Mouse (Mus musculus) embryonic stem cell, embryonic (primary cell): Measurements from ENCODE around the gene Col11a2.

ENCODE experiments used
- CTCF ChIA-PET, 4 experiments: fragments of 300-600 bp in 2 of 4; fragments of 350-600 bp in 2 of 4; sonication (Branson Sonifier 250); formaldehyde crosslinking; loops; one replicate each; lab custom pipeline; 2022; ENCODE audit warnings: inconsistent platforms in 2 of 4; lab: Charles Lee
- POLR2A ChIA-PET, 4 experiments: fragments of 300-600 bp in 2 of 4; fragments of 350-600 bp in 2 of 4; sonication (Branson Sonifier 250); formaldehyde crosslinking; loops; one replicate each; lab custom pipeline; 2022; ENCODE audit warnings: antibody characterized with exemption in 4 of 4, inconsistent platforms in 1 of 4; lab: Charles Lee

The Col11a2 gene

DNA sequence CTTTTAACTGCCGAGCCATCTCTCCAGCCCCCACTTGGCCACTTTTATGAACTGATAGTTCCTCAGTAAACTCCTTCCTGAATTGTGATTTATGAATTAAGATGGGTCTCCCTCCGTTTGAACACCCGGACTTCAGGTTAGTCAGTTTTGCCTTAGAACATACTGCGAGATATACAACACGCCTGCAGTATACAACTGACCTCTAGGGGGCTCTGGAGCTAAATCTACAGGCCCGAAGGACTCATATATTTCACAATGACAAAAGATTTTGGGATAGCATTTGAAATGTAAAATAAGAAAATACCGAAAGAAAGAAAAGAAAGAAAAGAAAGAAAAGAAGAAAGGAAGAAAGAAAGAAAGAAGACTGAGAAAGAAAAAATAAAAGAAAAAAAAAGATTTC is 36.0 kb downstream of the Col11a2 start:
- ChIA-PET POLR2A (interaction anchor here (0.5 to 1.9 kb wide), 15 partner anchors 9 to 131 kb away, joined by 3 to 7 read pairs (median 4); partner anchors contain the start of genes H2-DMa (in 1 of the 4), H2-DMb2 (in 1 of the 4), Rxrb (in 1 of the 4) and Slc39a7 (in 1 of the 4)), CTCF (interaction anchor here (0.5 to 5.3 kb wide), 48 partner anchors 9 to 1297 kb away, joined by 3 to 58 read pairs (median 4); partner anchors contain the start of genes H2-Oa (in 1 of the 4), Rxrb (in 1 of the 4) and Slc39a7 (in 1 of the 4))

GRCm38 (mm10) chr17:34077549-34077948 is 38.3 kb downstream of the Col11a2 start:
- ChIA-PET POLR2A (interaction anchor here (0.6 to 21.1 kb wide), 24 partner anchors 10 to 526 kb away, joined by 3 to 604 read pairs (median 4); partner anchors contain the start of genes H2-DMa (in 4 of the 4), Rps18 (in 2 of the 4), Vps52 (in 2 of the 4) and H2-Oa (in 1 of the 4)), CTCF (interaction anchor here (0.6 to 5.3 kb wide), 49 partner anchors 8 to 476 kb away, joined by 3 to 58 read pairs (median 4); partner anchors contain the start of genes Tap1 (in 2 of the 4), H2-Oa (in 1 of the 4) and Psmb9 (in 1 of the 4))

DNA sequence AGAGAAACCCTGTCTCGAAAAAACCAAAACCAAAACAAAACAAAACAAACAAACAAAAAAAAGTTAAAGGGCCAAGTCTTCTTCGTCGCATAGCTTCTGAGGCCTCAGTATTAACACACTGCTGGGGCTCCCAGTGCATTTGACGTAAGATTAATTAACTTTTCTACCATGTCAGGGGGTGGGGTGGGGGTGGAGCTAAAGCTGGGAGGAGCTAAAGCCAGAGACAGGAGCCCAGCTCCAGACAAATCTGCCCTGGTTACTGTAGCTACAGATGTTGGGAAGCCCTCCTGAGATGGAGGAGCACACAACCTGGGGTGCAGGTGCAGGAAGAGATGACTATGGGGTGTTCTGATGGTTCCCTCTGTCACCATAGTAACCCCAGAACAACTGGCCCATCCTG is 38.9 kb downstream of the Col11a2 start:
- CTCF ChIA-PET, result interaction anchor here (0.6 to 5.3 kb wide), 50 partner anchors 8 to 1904 kb away, joined by 3 to 58 read pairs (median 4); partner anchors contain the start of genes Tap1 (in 2 of the 4), H2-Oa (in 1 of the 4) and Psmb9 (in 1 of the 4)
- POLR2A ChIA-PET, result interaction anchor here (0.6 to 21.1 kb wide), 26 partner anchors 10 to 331 kb away, joined by 3 to 604 read pairs (median 4); partner anchors contain the start of genes H2-DMa (in 4 of the 4), Rps18 (in 2 of the 4), Rxrb (in 2 of the 4) and Slc39a7 (in 2 of the 4)

DNA sequence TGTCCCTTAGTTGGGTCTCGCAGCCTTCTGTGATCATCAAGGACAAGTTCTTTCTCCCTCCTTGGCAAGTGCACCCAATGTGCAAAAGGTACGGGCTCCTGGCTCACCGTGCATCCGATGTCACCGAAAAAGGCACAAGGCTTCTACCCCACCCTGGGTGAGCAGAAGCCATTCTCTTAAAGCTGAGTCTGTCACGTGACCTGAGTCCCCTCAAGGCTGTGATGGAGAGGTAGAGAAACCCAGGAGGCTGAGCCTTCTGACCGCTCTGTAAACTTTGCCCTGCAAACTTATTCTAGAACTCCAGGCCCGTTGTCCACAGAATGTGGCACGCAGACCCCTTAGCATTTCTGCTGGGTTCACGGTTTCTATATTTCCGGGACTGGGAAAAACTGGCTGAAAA is 39.8 kb downstream of the Col11a2 start:
- POLR2A ChIA-PET, result interaction anchor here in 3 of 4 experiments (0.6 to 21.1 kb wide), 20 partner anchors 9 to 157 kb away, joined by 3 to 604 read pairs (median 5); partner anchors contain the start of genes H2-DMa (in 3 of the 3), Rps18 (in 2 of the 3), Vps52 (in 2 of the 3) and Col11a2 (in 1 of the 3)

DNA sequence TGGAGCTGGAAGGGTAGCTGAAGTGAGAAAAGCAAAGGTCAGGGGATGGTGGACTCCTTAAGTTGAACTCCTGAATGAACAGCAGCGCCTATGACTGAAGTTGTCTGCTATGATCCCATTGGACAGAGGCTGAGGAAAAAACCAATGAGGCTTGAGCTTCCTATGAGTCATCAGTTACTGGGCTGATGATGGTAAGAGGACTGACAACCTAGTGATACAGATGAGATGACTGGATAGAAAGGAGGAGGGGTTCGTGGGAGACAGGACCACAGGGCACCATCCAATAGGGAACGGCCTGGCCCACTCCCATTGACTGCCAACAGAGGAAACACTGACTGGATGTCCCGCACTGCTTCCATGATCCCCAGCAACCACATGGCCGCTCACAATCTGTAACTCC is 40.4 kb downstream of the Col11a2 start:
- CTCF ChIA-PET, result interaction anchor here (0.7 to 5.3 kb wide), 14 partner anchors 16 to 565 kb away, joined by 3 to 58 read pairs (median 4); partner anchors contain the start of gene Fkbpl (in 1 of the 4)
- POLR2A ChIA-PET, result interaction anchor here (0.5 to 21.1 kb wide), 21 partner anchors 8 to 870 kb away, joined by 3 to 604 read pairs (median 5); partner anchors contain the start of genes H2-DMa (in 3 of the 4), Col11a2 (in 1 of the 4), H2-Oa (in 1 of the 4) and Rps18 (in 1 of the 4)

More for the DNA sequence above, 39.8 kb downstream of the Col11a2 start:
- CTCF ChIA-PET, result interaction anchor here (0.7 to 5.3 kb wide), 15 partner anchors 17 to 332 kb away, joined by 3 to 58 read pairs (median 5); no protein-coding TSS in a partner anchor

DNA sequence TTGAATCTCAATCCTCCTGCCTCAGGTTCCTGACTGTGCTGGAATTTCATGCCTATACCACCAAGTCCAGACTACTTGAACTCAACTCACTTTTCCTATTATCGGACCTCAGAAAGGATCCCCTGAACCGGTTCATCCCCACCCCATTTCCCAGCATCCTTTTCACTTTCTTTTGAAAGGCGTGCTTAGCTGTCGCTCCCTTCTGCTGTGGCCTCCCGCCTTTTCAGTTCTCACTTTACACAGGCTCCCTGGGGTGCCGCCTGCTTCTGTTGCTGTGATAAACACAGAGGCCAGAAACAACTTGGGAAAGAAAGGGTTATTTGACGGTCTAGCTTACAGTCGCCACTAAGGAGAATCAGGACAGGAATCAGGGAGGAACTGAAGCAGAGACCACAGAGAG is 43.9 kb downstream of the Col11a2 start:
- CTCF ChIA-PET, result interaction anchor here in 3 of 4 experiments (0.6 to 2.1 kb wide), 6 partner anchors 10 to 52 kb away, joined by 3 to 7 read pairs (median 4); no protein-coding TSS in a partner anchor
- POLR2A ChIA-PET, result interaction anchor here in 3 of 4 experiments (0.6 to 21.1 kb wide), 9 partner anchors 11 to 533 kb away, joined by 3 to 604 read pairs (median 5); partner anchors contain the start of genes H2-DMa (in 2 of the 3), Rxrb (in 1 of the 3) and Slc39a7 (in 1 of the 3)

DNA sequence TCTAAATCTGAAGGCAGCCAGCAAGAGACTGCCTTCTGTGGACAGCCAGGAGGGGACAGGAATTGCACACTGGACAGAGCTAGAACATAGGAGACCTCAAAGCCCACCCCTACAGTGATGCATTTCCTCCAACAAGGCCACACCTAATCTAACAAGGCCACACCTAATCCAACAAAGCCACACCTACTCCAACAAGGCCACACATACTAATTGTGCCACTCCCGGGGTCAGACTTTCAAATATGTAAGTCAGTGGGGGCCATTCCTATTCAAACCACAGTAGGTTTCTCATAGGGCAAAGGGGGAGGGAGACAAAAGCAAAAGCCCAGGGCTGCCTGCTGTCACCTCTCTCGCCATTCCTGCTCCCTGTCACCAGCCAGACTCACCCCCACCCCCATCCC is 48.1 kb downstream of the Col11a2 start:
- POLR2A ChIA-PET, result interaction anchor here in 2 of 4 experiments (0.9 to 21.1 kb wide), 6 partner anchors 9 to 48 kb away, joined by 3 to 604 read pairs (median 7); partner anchors contain the start of gene H2-DMa (in 2 of the 2)

DNA sequence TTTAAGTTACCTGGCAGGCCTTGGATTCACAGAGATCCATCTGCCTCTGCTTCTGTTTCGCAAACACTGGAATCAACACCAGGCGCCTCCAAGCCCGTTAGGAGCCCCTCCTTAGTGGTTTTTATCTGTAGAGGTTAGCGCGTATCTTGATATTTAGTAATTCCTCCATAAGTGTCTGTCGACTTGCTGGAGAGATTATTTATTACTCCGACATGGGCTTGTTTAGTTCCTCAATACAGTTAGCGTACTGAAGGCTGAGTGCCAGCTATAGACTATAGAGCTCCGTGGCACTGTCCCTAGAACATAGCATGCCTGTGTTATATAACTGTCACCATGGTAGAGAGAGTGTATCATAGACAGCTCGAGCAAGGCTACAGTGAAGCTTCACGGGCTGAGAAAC is 48.9 kb downstream of the Col11a2 start:
- POLR2A ChIA-PET, result interaction anchor here (0.6 to 21.1 kb wide), 14 partner anchors 8 to 1033 kb away, joined by 3 to 604 read pairs (median 3); partner anchors contain the start of genes H2-DMa (in 2 of the 4), Col11a2 (in 1 of the 4) and Gpank1 (in 1 of the 4)
- CTCF ChIA-PET, result interaction anchor here (0.5 to 1.5 kb wide), 11 partner anchors 11 to 841 kb away, joined by 3 to 9 read pairs (median 4); no protein-coding TSS in a partner anchor

More for the DNA sequence above, 48.1 kb downstream of the Col11a2 start:
- CTCF ChIA-PET, result interaction anchor here in 3 of 4 experiments (0.5 to 1.5 kb wide), 6 partner anchors 14 to 637 kb away, joined by 3 to 4 read pairs (median 3); no protein-coding TSS in a partner anchor

- ChIA-PET POLR2A (interaction anchor here in 2 of 4 experiments (8.4 to 21.1 kb wide), 2 partner anchors 21 to 25 kb away, joined by 199 to 604 read pairs; partner anchors contain the start of gene H2-DMa (in 2 of the 2)), CTCF (interaction anchor here in 2 of 4 experiments (0.9 to 2.0 kb wide), 5 partner anchors 11 to 48 kb away, joined by 3 to 9 read pairs (median 4); no protein-coding TSS in a partner anchor)
Measured at GRCm38 (mm10) chr17:34090923-34091322, 51.7 kb downstream of the Col11a2 start.

DNA sequence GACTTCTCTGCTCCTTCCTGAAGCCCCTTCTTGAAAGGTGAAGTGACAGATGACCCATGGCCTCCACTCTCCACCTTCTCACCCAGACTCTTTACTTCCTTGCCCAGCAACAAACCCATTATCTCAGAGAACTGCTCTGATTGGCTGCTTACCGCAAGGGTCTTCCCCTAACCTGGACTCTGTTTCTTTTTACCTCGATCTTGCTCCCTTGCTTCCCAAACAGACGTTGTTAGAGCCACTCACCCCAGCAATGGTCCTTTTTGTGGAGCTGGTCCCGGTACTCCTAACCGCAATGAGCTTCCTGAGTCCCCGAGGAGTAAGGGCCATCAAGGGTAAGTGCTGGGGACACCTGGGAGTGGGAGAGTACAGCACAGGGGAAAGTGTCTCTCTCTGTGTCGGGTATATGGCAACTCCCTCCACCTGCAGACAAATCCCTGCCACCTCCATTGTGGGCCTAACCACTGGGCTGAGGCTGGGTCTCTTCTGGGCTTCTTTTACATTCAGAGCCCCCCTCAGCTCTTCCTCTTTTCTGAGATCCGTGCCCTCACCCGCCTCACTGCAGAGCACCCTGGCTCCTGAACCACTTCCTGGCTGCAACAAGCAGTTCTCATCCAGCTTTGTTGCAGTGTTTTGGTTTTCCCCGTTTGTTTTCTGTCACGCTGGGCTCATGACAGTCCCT is 53.1 kb downstream of the Col11a2 start, which contains the start of gene H2-Oa:
Gene H2-Oa, plus strand, starts transcription at position 144 of the 679 bp plus-strand sequence.
- POLR2A ChIA-PET, result interaction anchor here (0.9 to 21.1 kb wide), 13 partner anchors 11 to 332 kb away, joined by 3 to 604 read pairs (median 6); partner anchors contain the start of genes H2-DMa (in 3 of the 4), H2-Ke6 (in 1 of the 4), Psmb9 (in 1 of the 4) and Rab11b (in 1 of the 4)
- CTCF ChIA-PET, result interaction anchor here in 3 of 4 experiments (0.5 to 4.5 kb wide), 9 partner anchors 9 to 348 kb away, joined by 3 to 37 read pairs (median 4); no protein-coding TSS in a partner anchor

- CTCF ChIA-PET, result interaction anchor here (0.5 to 4.5 kb wide), 21 partner anchors 8 to 464 kb away, joined by 3 to 37 read pairs (median 4); no protein-coding TSS in a partner anchor
- POLR2A ChIA-PET, result interaction anchor here (0.5 to 21.1 kb wide), 37 partner anchors 8 to 333 kb away, joined by 3 to 604 read pairs (median 4); partner anchors contain the start of genes H2-DMa (in 4 of the 4), Psmb9 (in 2 of the 4), Rps18 (in 2 of the 4) and Tap1 (in 2 of the 4)
Measured at GRCm38 (mm10) chr17:34093199-34093874, 54.1 kb downstream of the Col11a2 start.

GRCm38 (mm10) chr17:34094283-34095035 is 55.2 kb downstream of the Col11a2 start:
- POLR2A ChIA-PET, result interaction anchor here (0.6 to 21.1 kb wide), 32 partner anchors 9 to 277 kb away, joined by 3 to 604 read pairs (median 4); partner anchors contain the start of genes H2-DMa (in 3 of the 4), Rps18 (in 2 of the 4), Vps52 (in 2 of the 4) and Daxx (in 1 of the 4)
- CTCF ChIA-PET, result interaction anchor here (0.6 to 4.5 kb wide), 12 partner anchors 7 to 76 kb away, joined by 3 to 37 read pairs (median 4); no protein-coding TSS in a partner anchor

DNA sequence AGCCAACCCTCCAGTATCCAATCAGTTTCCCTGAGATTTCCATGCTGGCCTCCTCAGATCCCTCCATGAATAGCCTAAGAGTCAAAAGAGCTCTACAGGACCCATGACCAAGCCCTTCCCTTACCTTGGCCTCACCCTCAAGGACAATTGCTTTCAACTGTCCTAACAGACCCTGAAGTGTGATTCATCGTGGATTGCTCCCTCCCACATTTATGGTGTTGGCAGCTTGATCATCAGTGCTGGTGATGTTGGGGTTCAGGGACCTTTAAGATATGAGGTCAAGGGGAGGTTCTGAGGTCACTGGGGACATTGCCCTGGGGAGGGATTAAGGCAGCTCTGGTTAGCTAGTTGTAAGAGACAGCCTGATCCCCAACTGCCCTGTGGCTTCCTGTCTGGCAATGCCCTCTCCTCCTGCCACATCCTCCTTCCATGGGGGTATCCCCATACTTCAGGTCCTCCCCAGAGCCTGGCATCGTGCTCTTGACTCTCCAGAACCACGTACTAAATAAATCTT is 57.3 kb downstream of the Col11a2 start:
- ChIA-PET POLR2A (interaction anchor here (0.6 to 21.1 kb wide), 16 partner anchors 8 to 141 kb away, joined by 3 to 604 read pairs (median 4); partner anchors contain the start of genes H2-DMa (in 4 of the 4), Rps18 (in 1 of the 4) and Vps52 (in 1 of the 4)), CTCF (interaction anchor here in 3 of 4 experiments (0.7 to 4.5 kb wide), 7 partner anchors 9 to 1594 kb away, joined by 3 to 37 read pairs (median 5); no protein-coding TSS in a partner anchor)

- CTCF ChIA-PET, result interaction anchor here in 3 of 4 experiments (0.7 to 2.3 kb wide), 4 partner anchors 9 to 1594 kb away, joined by 3 to 10 read pairs (median 6); no protein-coding TSS in a partner anchor
- POLR2A ChIA-PET, result interaction anchor here in 3 of 4 experiments (0.6 to 21.1 kb wide), 5 partner anchors 9 to 94 kb away, joined by 3 to 604 read pairs (median 26); partner anchors contain the start of gene H2-DMa (in 2 of the 3)
Measured at GRCm38 (mm10) chr17:34097272-34097671, 58.0 kb downstream of the Col11a2 start.
